Mouse (Mus musculus) bone marrow, adult 2 months (tissue): ENCODE results near the gene Ctns.

Source experiments
- CTCF ChIP-seq: fragments of 200-500 bp; IDR thresholded peaks from 2 replicates; pipeline ENCODE4 v1.5.1; 2011; ENCODE audit warnings: low read length, control low read depth; ENCODE audit not compliant: control insufficient read depth, insufficient read depth
- POLR2A ChIP-seq: fragments of 200-500 bp; IDR thresholded peaks from 2 replicates; pipeline ENCODE4 v1.6.1; 2011; ENCODE audit warnings: low read depth, mild to moderate bottlenecking, control low read depth, low read length, borderline replicate concordance; ENCODE audit not compliant: control insufficient read depth

DNA sequence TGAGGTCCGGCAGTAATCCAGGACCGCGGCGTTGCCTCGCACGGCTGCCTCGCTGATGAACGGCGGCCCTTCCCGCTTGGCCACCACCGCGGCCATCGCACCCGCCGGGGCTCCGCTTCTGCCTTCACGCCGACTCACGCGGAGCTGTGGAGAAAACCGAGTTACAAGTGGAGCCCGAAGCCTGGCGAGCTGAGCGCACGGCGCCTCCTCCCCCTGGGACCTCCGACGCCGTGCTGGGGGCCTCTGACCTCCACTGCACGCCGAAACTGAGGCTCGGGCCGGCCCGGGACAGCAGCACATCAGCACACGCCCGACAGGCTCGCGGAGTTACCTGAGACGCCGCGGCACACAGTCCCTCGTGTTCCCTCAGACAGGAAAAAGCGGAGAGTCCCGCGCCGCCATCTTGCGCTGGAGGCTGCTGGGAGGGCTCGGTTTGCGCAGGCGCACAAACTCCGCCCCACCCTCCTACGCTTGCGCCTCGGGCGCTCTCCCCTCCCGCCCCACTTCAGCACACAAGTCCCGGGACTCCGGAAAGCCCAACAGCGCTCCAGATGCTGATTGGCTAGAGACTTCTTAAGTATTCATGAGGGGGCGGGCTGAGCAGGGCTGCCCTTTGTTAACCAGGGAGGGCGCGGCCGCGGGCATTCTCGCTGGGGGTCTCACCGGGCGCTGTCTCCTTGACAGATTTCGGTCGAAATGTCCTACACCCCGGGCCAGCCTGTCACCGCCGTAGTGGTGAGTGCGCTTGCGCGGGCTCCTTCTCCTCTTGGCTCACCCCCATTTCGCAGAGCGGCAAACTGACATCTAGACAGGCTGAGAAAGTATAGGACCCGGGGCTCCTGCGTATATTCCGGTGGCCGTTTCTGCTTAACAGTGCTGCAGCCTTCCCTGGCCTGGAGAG, 22.0 kb downstream of the Ctns start, which contains the start of the genes Emc6 and Tax1bp3:
- peak; percentile 54; the same call in 1 of the 2 replicates for TF ChIP-seq POLR2A
- TF ChIP-seq CTCF, result no peak
